Mouse (Mus musculus): ENCODE measurements at regions not wholly inside any gene's neighbourhood (a gene's known extent, or its start where the extent isn't known, plus 50 kb on each side); places are given as distances from the start of the nearest gene placed in this dataset.

- TF ChIP-seq CTCF (IDR thresholded peaks at IDR 0.05; ENCODE audit: low read depth) = no peak
- TF ChIP-seq EP300 (IDR thresholded peaks at IDR 0.05; ENCODE audit: low read depth) = no peak
Observed at GRCm38 (mm10) chr4:99503221-99503744, 152.8 kb upstream of the Foxd3 start.

All from liver, embryonic 14.5 days (tissue).